Mouse (Mus musculus) lung, embryonic 15.5 days (tissue): Measurements from ENCODE around the gene Map1a. TPM values are rescaled to one million over a fixed set of nuclear protein-coding genes. Genes with fewer than 3 reads are reported as not detected.

Experiments
- ATAC-seq: fragments of 200-750 bp; cut with Nextera tagmentation; 2 replicates; pipeline ENCODE4 v1.8.0; 2017; ENCODE audit warnings: moderate number of reproducible peaks, borderline replicate concordance; ENCODE audit not compliant: low FRiP score, low TSS enrichment; ENCODE audit errors: extremely low read depth
- H3K27ac ChIP-seq: fragments of 300-500 bp; sonication (generic); 2 replicates; pipeline ENCODE4 v1.5.1; 2015; ENCODE audit warnings: moderate library complexity, mild to moderate bottlenecking, inconsistent platforms
- H3K27me3 ChIP-seq: fragments of 300-500 bp; sonication (generic); 2 replicates; pipeline ENCODE4 v1.6.1; 2015; ENCODE audit warnings: inconsistent platforms
- H3K36me3 ChIP-seq: fragments of 300-500 bp; sonication (generic); 2 replicates; pipeline ENCODE4 v1.6.1; 2015; ENCODE audit warnings: inconsistent platforms
- H3K4me1 ChIP-seq: fragments of 300-500 bp; sonication (generic); 2 replicates; pipeline ENCODE4 v1.6.1; 2015; ENCODE audit warnings: inconsistent platforms
- H3K4me2 ChIP-seq: fragments of 300-500 bp; sonication (generic); 2 replicates; pipeline ENCODE4 v1.6.1; 2015; ENCODE audit warnings: inconsistent platforms, mild to moderate bottlenecking, moderate library complexity
- H3K4me3 ChIP-seq: fragments of 300-500 bp; sonication (generic); 2 replicates; pipeline ENCODE4 v1.5.1; 2015; ENCODE audit warnings: mild to moderate bottlenecking, inconsistent platforms
- H3K9ac ChIP-seq: fragments of 300-500 bp; sonication (generic); 2 replicates; pipeline ENCODE4 v1.6.1; 2015; ENCODE audit warnings: inconsistent platforms
- H3K9me3 ChIP-seq: fragments of 300-500 bp; sonication (generic); 2 replicates; pipeline ENCODE4 v1.6.1; 2016; ENCODE audit warnings: inconsistent platforms
- WGBS: fragments of 180-500 bp; shearing (Covaris S2); methylation state at CpG from one replicate; pipeline ENCODE4 v1.1.7; 2015; 5-methylcytosine and 5-hydroxymethylcytosine counted together
- polyA plus RNA-seq: library from polyadenylated mRNA; unstranded; fragments of >200 nt; fragmentation: Nextera tagmentation; extraction: Ambion mirVana; gene quantifications from 2 replicates; pipeline ENCODE4 v1.2.1, GENCODE M21; 2015

The Map1a gene
- polyA plus RNA-seq, 1 experiment from 2014 or later: 3.5 TPM

DNA sequence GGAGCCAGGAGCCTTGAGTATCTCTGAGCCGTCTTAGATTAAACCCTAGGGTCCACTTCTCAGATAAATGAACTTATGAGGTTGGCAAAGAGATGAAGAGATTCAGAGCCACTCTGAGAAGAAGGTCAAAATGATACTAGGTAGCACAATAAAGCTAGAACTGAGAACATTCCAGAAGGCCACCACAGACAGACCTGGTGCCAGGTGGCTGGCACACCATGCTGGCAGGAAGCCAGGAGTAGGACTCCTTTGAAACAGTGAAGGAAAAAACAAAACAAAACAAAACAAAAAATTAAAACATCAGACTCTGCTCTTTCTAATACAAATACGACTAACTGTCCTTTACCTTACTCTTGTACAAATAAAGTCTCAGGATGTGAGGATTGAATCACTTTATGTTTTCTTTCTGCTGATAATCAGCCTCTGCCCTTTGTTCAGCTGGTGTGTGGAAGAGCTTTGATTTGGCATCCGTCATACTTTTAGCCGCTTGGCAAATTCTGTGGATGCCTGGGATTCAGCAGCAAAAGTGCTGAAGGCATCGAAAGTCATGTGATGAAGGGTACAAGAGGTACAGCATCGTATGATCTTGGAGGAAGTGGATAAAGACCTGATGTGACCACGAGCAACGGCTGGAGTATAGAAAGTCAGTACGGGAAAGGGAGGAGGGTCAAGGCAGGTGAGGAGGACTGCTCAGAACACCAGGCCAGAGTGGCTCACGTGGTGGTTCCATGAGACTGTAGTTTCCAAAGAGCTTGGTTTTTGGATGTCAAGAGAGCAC is 34.5 kb downstream of the Map1a start:
- Histone ChIP-seq H3K4me1 (no peaks in the 10 kb centered on the region), H3K27me3 (no peaks in the 10 kb centered on the region)
- ATAC-seq: no peak

GRCm38 (mm10) chr2:121329492-121329891 is 40.1 kb downstream of the Map1a start:
- 90% methylated on average over 2 of the region's 2 CpGs for WGBS
- Histone ChIP-seq H3K27ac (no peak overlapping the region), H3K9me3 (no peaks in the 10 kb centered on the region), H3K9ac (no peak overlapping the region), H3K4me1 (no peaks in the 10 kb centered on the region), H3K27me3 (no peaks in the 10 kb centered on the region), H3K4me2 (no peak overlapping the region), H3K36me3 (no peaks in the 10 kb centered on the region), H3K4me3 (no peak overlapping the region)
- no peak for ATAC-seq

More for the DNA sequence above, 34.5 kb downstream of the Map1a start:
- no peaks in the 10 kb centered on the region for H3K36me3 ChIP-seq
- H3K4me2 ChIP-seq: no peak overlapping the region
- H3K4me3 ChIP-seq: no peak overlapping the region
- no peaks in the 10 kb centered on the region for H3K9me3 ChIP-seq
- WGBS: 76% methylated on average over 10 of the region's 10 CpGs
- no peak overlapping the region for H3K9ac ChIP-seq
- H3K27ac ChIP-seq: no peak overlapping the region

DNA sequence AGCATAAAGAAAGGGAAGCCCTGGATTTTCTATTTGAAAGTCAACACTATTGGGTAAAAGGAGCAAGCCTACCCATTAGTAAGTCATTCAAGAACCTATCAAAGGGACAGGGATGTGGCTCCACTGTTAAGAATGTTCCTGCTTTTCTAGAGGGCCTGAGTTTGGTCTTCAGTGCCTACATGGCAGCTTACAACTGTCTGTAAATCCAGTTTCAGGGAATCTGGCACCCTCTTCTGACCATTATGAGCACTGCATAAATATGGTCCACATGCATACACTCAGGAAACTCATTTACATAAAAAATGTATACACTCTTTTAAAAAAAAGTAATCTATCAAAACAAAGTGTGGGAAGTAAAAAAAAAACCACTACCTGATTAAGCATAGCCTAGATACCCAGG is 49.7 kb downstream of the Map1a start:
- no peak overlapping the region for H3K4me3 ChIP-seq
- no peak overlapping the region for H3K4me2 ChIP-seq
- no peaks in the 10 kb centered on the region for H3K36me3 ChIP-seq
- H3K4me1 ChIP-seq: no peaks in the 10 kb centered on the region
- ATAC-seq: no peak
- H3K27ac ChIP-seq: no peak overlapping the region
- no peaks in the 10 kb centered on the region for H3K9me3 ChIP-seq
- H3K27me3 ChIP-seq: no peaks in the 10 kb centered on the region
- no peak overlapping the region for H3K9ac ChIP-seq

DNA sequence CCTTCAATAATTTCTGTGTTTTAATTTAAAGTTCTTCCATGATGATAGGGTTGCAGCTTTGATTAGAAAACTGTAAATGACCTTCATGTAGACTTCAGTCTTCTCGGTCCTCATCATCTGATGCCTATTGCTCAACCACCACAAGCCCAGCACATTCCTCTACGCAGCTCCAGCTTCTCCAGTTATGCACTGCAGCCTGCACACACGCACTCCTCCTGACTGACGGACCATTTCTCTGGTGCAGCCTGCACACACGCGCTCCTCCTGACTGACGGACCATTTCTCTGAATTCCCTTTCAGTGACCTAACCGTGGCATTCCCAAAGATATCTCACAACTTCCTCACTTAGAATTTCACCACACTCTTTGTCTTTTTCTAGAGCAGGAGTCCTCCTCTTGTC is 63.8 kb downstream of the Map1a start:
- WGBS: 52% methylated on average over 8 of the region's 8 CpGs
- H3K4me2 ChIP-seq: no peak overlapping the region
- H3K9me3 ChIP-seq: no peaks in the 10 kb centered on the region
- peaks cover 17% of the 10 kb centered on the region for H3K27me3 ChIP-seq
- H3K36me3 ChIP-seq: no peaks in the 10 kb centered on the region
- H3K27ac ChIP-seq: no peak overlapping the region
- ATAC-seq: no peak
- peaks cover 7% of the 10 kb centered on the region for H3K4me1 ChIP-seq
- H3K4me3 ChIP-seq: no peak overlapping the region
- no peak overlapping the region for H3K9ac ChIP-seq

GRCm38 (mm10) chr2:121354378-121354777 is 65.0 kb downstream of the Map1a start:
- H3K4me2 ChIP-seq: peak overlapping the region; percentile 89
- ATAC-seq: no peak
- H3K9me3 ChIP-seq: no peaks in the 10 kb centered on the region
- H3K4me3 ChIP-seq: peak overlapping the region; percentile 80
- no peaks in the 10 kb centered on the region for H3K36me3 ChIP-seq
- no peak overlapping the region for H3K27ac ChIP-seq
- peaks cover 7% of the 10 kb centered on the region for H3K4me1 ChIP-seq
- peak overlapping the region; percentile 60 for H3K9ac ChIP-seq
- peaks cover 29% of the 10 kb centered on the region for H3K27me3 ChIP-seq
- 3% methylated on average over 6 of the region's 6 CpGs for WGBS

- Histone ChIP-seq H3K36me3 (no peaks in the 10 kb centered on the region), H3K4me2 (peak within 1 kb of the TSS; percentile 89), H3K9ac (peak within 1 kb of the TSS; percentile 60), H3K4me3 (peak within 1 kb of the TSS; percentile 80), H3K27me3 (peaks cover 35% of the 10 kb centered on the region), H3K27ac (peak within 1 kb of the TSS; percentile 30; the same call in 1 of the 2 replicates), H3K4me1 (peaks cover 7% of the 10 kb centered on the region), H3K9me3 (no peaks in the 10 kb centered on the region)
- peak; percentile 98 for ATAC-seq
- WGBS: under 1% methylated on average over 58 of the region's 58 CpGs
These were observed 65.6 kb downstream of the Map1a start, which contains the start of gene Ppip5k1 for GRCm38 (mm10) chr2:121354820-121355592. Gene Ppip5k1 (minus strand): TSS chr2:121355396.

DNA sequence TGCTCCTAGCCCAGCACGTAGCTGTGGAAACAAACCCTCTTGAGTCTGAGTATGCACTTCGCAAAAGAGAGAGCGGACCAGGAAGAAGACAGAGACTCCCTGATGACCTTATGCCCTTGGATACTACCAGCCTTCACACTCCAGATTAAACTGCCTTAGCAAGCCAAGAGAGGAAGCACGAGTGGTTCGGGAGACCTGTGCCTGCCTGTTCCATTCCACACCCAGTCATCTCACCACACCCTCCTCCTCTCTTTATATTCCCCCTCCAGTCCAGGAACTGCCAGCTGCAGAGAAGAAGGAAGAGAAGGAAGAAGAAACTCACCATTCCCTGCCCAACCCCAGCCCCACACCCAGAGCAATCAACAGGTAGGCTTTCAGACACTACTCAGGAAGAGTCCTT is 68.1 kb downstream of the Map1a start, which contains the start of gene Ckmt1:
Gene Ckmt1 (plus strand): TSS at position 221 of the 400 bp plus-strand sequence.
- H3K27me3 ChIP-seq: peaks cover 35% of the 10 kb centered on the region
- H3K9ac ChIP-seq: no peak within 1 kb of the TSS
- H3K27ac ChIP-seq: no peak within 1 kb of the TSS
- no peak within 1 kb of the TSS for H3K4me3 ChIP-seq
- 56% methylated on average over 5 of the region's 5 CpGs for WGBS
- H3K4me1 ChIP-seq: peaks cover 7% of the 10 kb centered on the region
- H3K36me3 ChIP-seq: no peaks in the 10 kb centered on the region
- H3K9me3 ChIP-seq: no peaks in the 10 kb centered on the region
- no peak for ATAC-seq
- H3K4me2 ChIP-seq: peak within 1 kb of the TSS; percentile 45

- 2% methylated on average over 4 of the region's 4 CpGs for WGBS
- Histone ChIP-seq H3K27me3 (peaks cover 35% of the 10 kb centered on the region), H3K9me3 (no peaks in the 10 kb centered on the region), H3K4me1 (peaks cover 7% of the 10 kb centered on the region), H3K4me2 (peak overlapping the region; percentile 45), H3K27ac (no peak overlapping the region), H3K9ac (no peak overlapping the region), H3K36me3 (no peaks in the 10 kb centered on the region), H3K4me3 (no peak overlapping the region)
- no peak for ATAC-seq
These were observed 68.6 kb downstream of the Map1a start for GRCm38 (mm10) chr2:121357961-121358360.

DNA sequence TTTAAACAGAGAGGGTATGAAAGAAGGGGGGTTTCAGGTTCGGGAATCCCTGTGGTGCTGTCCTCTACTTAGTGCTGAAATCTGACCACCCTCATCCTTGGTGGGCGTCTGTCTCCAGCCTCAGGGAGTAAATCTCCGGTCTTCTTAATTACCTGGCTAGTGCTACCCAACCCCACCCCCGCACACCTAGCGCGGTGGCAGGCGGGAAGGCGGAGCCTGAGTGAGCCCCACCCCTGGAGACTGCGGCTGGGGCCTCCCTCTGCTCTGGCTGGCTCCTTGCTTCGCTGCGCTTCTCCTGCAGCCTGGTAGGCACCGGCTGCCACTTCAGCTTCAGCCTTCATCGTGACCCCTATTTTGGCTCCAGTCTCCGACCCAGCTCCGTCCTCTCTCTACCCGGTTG is 69.0 kb downstream of the Map1a start:
- WGBS: under 1% methylated on average over 16 of the region's 16 CpGs
- Histone ChIP-seq H3K4me1 (peaks cover 7% of the 10 kb centered on the region), H3K9ac (no peak overlapping the region), H3K27me3 (peaks cover 35% of the 10 kb centered on the region), H3K36me3 (no peaks in the 10 kb centered on the region), H3K4me2 (peak overlapping the region; percentile 45), H3K27ac (no peak overlapping the region), H3K9me3 (no peaks in the 10 kb centered on the region), H3K4me3 (no peak overlapping the region)
- ATAC-seq: peak; percentile 34; the same call in 1 of the 2 replicates

- no peaks in the 10 kb centered on the region for H3K36me3 ChIP-seq
- WGBS: 48% methylated on average over 4 of the region's 4 CpGs
- H3K9ac ChIP-seq: no peak overlapping the region
- H3K4me3 ChIP-seq: no peak overlapping the region
- no peak for ATAC-seq
- no peak overlapping the region for H3K4me2 ChIP-seq
- peaks cover 2% of the 10 kb centered on the region for H3K4me1 ChIP-seq
- H3K27ac ChIP-seq: no peak overlapping the region
- H3K27me3 ChIP-seq: peaks cover 35% of the 10 kb centered on the region
- H3K9me3 ChIP-seq: no peaks in the 10 kb centered on the region
These were observed 70.1 kb downstream of the Map1a start for GRCm38 (mm10) chr2:121359461-121359860.
